Mouse (Mus musculus) ES-Bruce4 (cell line): ENCODE results near the gene Ern1.

Source experiments
- CTCF ChIP-seq: IDR thresholded peaks from one replicate; pipeline ENCODE4 v1.8.1; 2011; ENCODE audit warnings: low read depth, low read length
- EP300 ChIP-seq: IDR thresholded peaks from 2 replicates; pipeline ENCODE4 v1.6.1; 2011; ENCODE audit warnings: low read depth, low read length; ENCODE audit not compliant: insufficient read depth
- POLR2A ChIP-seq: IDR thresholded peaks from one replicate; pipeline ENCODE4 v1.8.1; 2011; ENCODE audit warnings: low read length; ENCODE audit not compliant: insufficient read depth

GRCm38 (mm10) chr11:106464681-106465544 lies 22.7 kb downstream of the Ern1 start:
- TF ChIP-seq CTCF (no peak), POLR2A (no peak), EP300 (no peak)
